Mouse (Mus musculus) liver, adult (tissue): Measurements from ENCODE around the gene Olfr73.
"Not testable (repeated sequence)": the region's sequence is repeated elsewhere in the genome, so short reads cannot be mapped to it uniquely, and the experiment has no call there.

ENCODE experiments used
- GATA4 ChIP-seq: IDR thresholded peaks from 2 replicates; pipeline ENCODE4 v1.6.1; 2014; ENCODE audit warnings: mild to moderate bottlenecking, low read length; ENCODE audit not compliant: insufficient replicate concordance

Olfr73 gene

DNA sequence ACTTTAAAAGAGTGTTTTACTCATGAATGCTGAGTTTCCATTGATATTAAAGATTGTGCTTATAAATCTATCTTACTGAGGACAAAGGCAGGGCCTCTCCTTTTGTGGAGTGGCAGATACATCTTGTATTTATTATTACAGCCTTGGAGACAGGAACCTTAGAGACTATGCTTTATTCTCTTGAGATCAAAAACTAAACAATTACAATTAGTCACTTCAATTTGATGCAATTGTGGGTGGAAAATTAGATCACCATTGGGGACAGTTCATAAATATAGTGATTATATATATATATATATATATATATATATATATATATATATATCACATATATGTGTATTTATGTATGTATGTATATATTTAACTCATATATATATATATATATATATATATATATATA, at the start of gene Olfr73:
Gene Olfr73, minus strand, starts transcription at position 101 of the 400 bp plus-strand sequence.
- TF ChIP-seq GATA4: no peak

- no peak for TF ChIP-seq GATA4
Observed at GRCm38 (mm10) chr2:88071730-88072129, 34.2 kb upstream of the Olfr73 start, which contains the start of gene Olfr1163. Olfr1163 (minus strand) TSS chr2:88071830.

DNA sequence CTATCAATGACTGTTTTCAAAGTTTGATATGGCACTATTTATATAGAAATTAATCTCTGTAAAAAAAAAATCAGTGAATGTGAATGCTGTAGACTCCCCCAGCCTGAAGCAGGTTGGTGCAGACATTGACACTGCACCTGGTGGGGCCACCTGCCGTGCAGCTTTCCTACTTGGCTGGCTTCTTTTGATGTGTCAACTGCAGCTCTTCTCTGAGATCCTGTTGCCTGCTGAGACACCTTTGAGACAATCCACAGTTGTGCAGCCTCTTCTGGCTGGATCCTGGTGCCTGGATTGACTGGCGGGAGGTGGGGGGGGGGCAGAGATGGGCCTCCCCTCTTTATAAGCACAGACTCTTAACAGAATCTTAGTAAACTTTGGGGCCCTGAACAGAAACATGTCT, 26.1 kb upstream of the Olfr73 start:
- TF ChIP-seq GATA4: no peak

DNA sequence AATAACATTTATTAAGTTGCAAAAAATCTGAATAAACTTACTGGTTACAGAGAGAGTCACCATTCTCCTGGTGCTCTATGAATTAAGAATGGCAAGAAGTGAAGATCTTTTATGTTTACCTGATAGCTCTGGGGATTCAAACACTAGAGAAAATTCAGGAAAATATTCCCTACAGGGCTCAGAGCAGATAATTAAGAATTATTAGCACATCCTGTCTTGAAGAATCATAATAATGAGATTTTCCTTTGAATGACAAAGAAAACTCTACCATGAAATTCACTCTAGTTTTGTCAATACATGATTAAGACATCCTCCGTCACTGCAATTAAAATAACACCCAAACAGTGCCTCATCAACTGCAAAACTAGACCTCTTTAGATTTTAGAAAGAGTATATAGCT, 13.5 kb upstream of the Olfr73 start, which contains the start of gene Olfr1162:
Gene Olfr1162, minus strand, starts transcription at position 101 of the 400 bp plus-strand sequence.
- TF ChIP-seq GATA4: no peak

GRCm38 (mm10) chr2:88022474-88022873, 15.0 kb downstream of the Olfr73 start, which contains the start of gene Olfr1161:
Olfr1161 (plus strand) TSS chr2:88022774.
- TF ChIP-seq GATA4: not testable (repeated sequence)

GRCm38 (mm10) chr2:88007515-88008318, 29.8 kb downstream of the Olfr73 start, which contains the start of gene Olfr1160:
Olfr1160 (minus strand) TSS chr2:88008268.
- no peak for TF ChIP-seq GATA4

- TF ChIP-seq GATA4: no peak
Observed at GRCm38 (mm10) chr2:87989813-87990212, 47.7 kb downstream of the Olfr73 start, which contains the start of gene Olfr1158. Olfr1158 (plus strand) TSS chr2:87990113.
